Mouse (Mus musculus): Measurements from ENCODE around the gene Ttll5.

Gene Ttll5

GRCm38 (mm10) chr12:85824438-85825264 lies at the start of gene Ttll5, which contains the start of gene Erg28:
Gene Ttll5, plus strand, starts transcription at chr12:85824659.
Gene Erg28, minus strand, starts transcription at chr12:85824550.
- DNase-seq, result peak; percentile 98

GRCm38 (mm10) chr12:85778962-85779361 lies 45.5 kb upstream of the Ttll5 start:
- no peak for DNase-seq

- no peak for DNase-seq
Measured at GRCm38 (mm10) chr12:85779707-85780106, 44.8 kb upstream of the Ttll5 start.

- DNase-seq, result no peak
Measured at GRCm38 (mm10) chr12:85781606-85782005, 42.9 kb upstream of the Ttll5 start.

- no peak for DNase-seq
Measured at GRCm38 (mm10) chr12:85784916-85785815, 39.3 kb upstream of the Ttll5 start.

- DNase-seq, result no peak
Measured at GRCm38 (mm10) chr12:85792158-85792557, 32.3 kb upstream of the Ttll5 start.

- DNase-seq, result no peak
Measured at GRCm38 (mm10) chr12:85792821-85793346, 31.6 kb upstream of the Ttll5 start.

- no peak for DNase-seq
Measured at GRCm38 (mm10) chr12:85794094-85794493, 30.4 kb upstream of the Ttll5 start.

- DNase-seq, result no peak
Measured at GRCm38 (mm10) chr12:85795551-85795950, 28.9 kb upstream of the Ttll5 start.

- DNase-seq, result no peak
Measured at GRCm38 (mm10) chr12:85800031-85800430, 24.4 kb upstream of the Ttll5 start.

- no peak for DNase-seq
Measured at GRCm38 (mm10) chr12:85809726-85810125, 14.7 kb upstream of the Ttll5 start.

GRCm38 (mm10) chr12:85810959-85811358 lies 13.5 kb upstream of the Ttll5 start:
- no peak for DNase-seq

GRCm38 (mm10) chr12:85811676-85812075 lies 12.8 kb upstream of the Ttll5 start:
- DNase-seq, result no peak

GRCm38 (mm10) chr12:85813599-85813998 lies 10.9 kb upstream of the Ttll5 start:
- no peak for DNase-seq

- no peak for DNase-seq
Measured at GRCm38 (mm10) chr12:85822051-85822450, 2.4 kb upstream of the Ttll5 start.

- no peak for DNase-seq
Measured at GRCm38 (mm10) chr12:85825361-85825760, 902 bp downstream of the Ttll5 start.

GRCm38 (mm10) chr12:85825822-85826221 lies 1.4 kb downstream of the Ttll5 start:
- DNase-seq, result no peak

- DNase-seq, result no peak
Measured at GRCm38 (mm10) chr12:85828856-85829255, 4.4 kb downstream of the Ttll5 start.

- DNase-seq, result no peak
Measured at GRCm38 (mm10) chr12:85829866-85830265, 5.4 kb downstream of the Ttll5 start.

GRCm38 (mm10) chr12:85830691-85831090 lies 6.2 kb downstream of the Ttll5 start:
- DNase-seq, result no peak

GRCm38 (mm10) chr12:85834543-85834942 lies 10.1 kb downstream of the Ttll5 start:
- no peak for DNase-seq

GRCm38 (mm10) chr12:85837765-85838164 lies 13.3 kb downstream of the Ttll5 start:
- no peak for DNase-seq

GRCm38 (mm10) chr12:85839371-85840000 lies 15.0 kb downstream of the Ttll5 start:
- DNase-seq, result no peak
